Mouse (Mus musculus): ENCODE results near the gene Pear1.

- TF ChIP-seq POLR2A (IDR thresholded peaks at IDR 0.05; ENCODE audit: control insufficient read depth, extremely low read depth, insufficient read depth, low read length, poor library complexity) (no peak), CTCF (IDR thresholded peaks at IDR 0.05; ENCODE audit: borderline replicate concordance, control insufficient read depth, extremely low read depth, insufficient read depth, low read length, poor library complexity) (no peak)
Measured at GRCm38 (mm10) chr3:87752567-87752966, 71.5 kb downstream of the Pear1 start.

Data from thymus, adult 2 months (tissue).